Mouse (Mus musculus) cerebellum, adult 9-10 months (tissue): ENCODE results near the gene Ccdc153.

Experiments used
- DNase-seq: peaks from one replicate; pipeline ENCODE4 v3.0.0; 2022

The Ccdc153 gene

GRCm38 (mm10) chr9:44240911-44241310, 435 bp downstream of the Ccdc153 start:
- DNase-seq = no peak

- DNase-seq = no peak
Observed at GRCm38 (mm10) chr9:44241418-44241817, 942 bp downstream of the Ccdc153 start.

- no peak for DNase-seq
Observed at GRCm38 (mm10) chr9:44243621-44244020, 3.1 kb downstream of the Ccdc153 start.

- no peak for DNase-seq
Observed at GRCm38 (mm10) chr9:44247907-44248306, 7.4 kb downstream of the Ccdc153 start.

- DNase-seq = peak; percentile 46
Observed at GRCm38 (mm10) chr9:44249181-44250146, 9.0 kb downstream of the Ccdc153 start.

- no peak for DNase-seq
Observed at GRCm38 (mm10) chr9:44250445-44250844, 10.0 kb downstream of the Ccdc153 start.

- no peak for DNase-seq
Observed at GRCm38 (mm10) chr9:44251314-44251713, 10.8 kb downstream of the Ccdc153 start, which contains the start of gene Pdzd3. Pdzd3 (minus strand) TSS chr9:44251471.

- no peak for DNase-seq
Observed at GRCm38 (mm10) chr9:44253441-44253840, 13.0 kb downstream of the Ccdc153 start.

GRCm38 (mm10) chr9:44254508-44255135, 14.1 kb downstream of the Ccdc153 start:
- DNase-seq = no peak

GRCm38 (mm10) chr9:44255136-44255521, 14.7 kb downstream of the Ccdc153 start:
- no peak for DNase-seq

- no peak for DNase-seq
Observed at GRCm38 (mm10) chr9:44256213-44256612, 15.7 kb downstream of the Ccdc153 start.

- DNase-seq = no peak
Observed at GRCm38 (mm10) chr9:44259014-44259413, 18.5 kb downstream of the Ccdc153 start.

- DNase-seq = no peak
Observed at GRCm38 (mm10) chr9:44261388-44261787, 20.9 kb downstream of the Ccdc153 start.

GRCm38 (mm10) chr9:44266478-44267226, 26.2 kb downstream of the Ccdc153 start:
- DNase-seq = no peak

GRCm38 (mm10) chr9:44267319-44268026, 27.0 kb downstream of the Ccdc153 start:
- DNase-seq = no peak

GRCm38 (mm10) chr9:44268027-44268360, 27.5 kb downstream of the Ccdc153 start:
- peak; percentile 87 for DNase-seq

- no peak for DNase-seq
Observed at GRCm38 (mm10) chr9:44268432-44268831, 28.0 kb downstream of the Ccdc153 start, which contains the start of gene Nlrx1. Nlrx1 (minus strand) TSS chr9:44268599.

GRCm38 (mm10) chr9:44269077-44269476, 28.6 kb downstream of the Ccdc153 start:
- DNase-seq = peak; percentile 65

- no peak for DNase-seq
Observed at GRCm38 (mm10) chr9:44269973-44270372, 29.5 kb downstream of the Ccdc153 start.

- no peak for DNase-seq
Observed at GRCm38 (mm10) chr9:44283183-44283582, 42.7 kb downstream of the Ccdc153 start.

GRCm38 (mm10) chr9:44286256-44286850, 45.9 kb downstream of the Ccdc153 start:
- no peak for DNase-seq

- no peak for DNase-seq
Observed at GRCm38 (mm10) chr9:44287003-44287400, 46.5 kb downstream of the Ccdc153 start.
